Mouse (Mus musculus): ENCODE data around the gene Nid1.

The Nid1 gene

DNA sequence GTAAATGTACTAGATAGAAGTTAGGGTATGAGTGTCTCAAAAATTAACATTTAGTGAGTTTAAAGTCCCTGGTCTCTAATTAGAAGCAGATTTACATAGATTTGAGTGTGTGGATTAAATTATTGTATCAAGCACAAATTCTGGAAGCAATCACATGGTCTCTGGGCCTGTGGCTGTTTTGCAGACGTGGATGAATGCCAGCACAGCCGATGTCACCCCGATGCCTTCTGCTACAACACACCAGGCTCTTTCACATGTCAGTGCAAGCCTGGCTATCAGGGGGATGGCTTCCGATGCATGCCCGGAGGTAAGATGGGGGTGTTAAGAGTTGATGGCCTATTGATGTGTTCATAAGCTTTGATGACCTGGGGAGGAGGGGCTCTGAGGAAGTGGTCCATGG is 52.5 kb downstream of the Nid1 start:
- DNase-seq (ENCODE audit: low read depth, low spot score): no peak

- peak; percentile 27 for DNase-seq (ENCODE audit: low read depth, low spot score)
These were observed 54.8 kb downstream of the Nid1 start for GRCm38 (mm10) chr13:13492151-13492550.

- no peak for DNase-seq (ENCODE audit: low read depth, low spot score)
These were observed 56.2 kb downstream of the Nid1 start for GRCm38 (mm10) chr13:13493517-13493916.

DNA sequence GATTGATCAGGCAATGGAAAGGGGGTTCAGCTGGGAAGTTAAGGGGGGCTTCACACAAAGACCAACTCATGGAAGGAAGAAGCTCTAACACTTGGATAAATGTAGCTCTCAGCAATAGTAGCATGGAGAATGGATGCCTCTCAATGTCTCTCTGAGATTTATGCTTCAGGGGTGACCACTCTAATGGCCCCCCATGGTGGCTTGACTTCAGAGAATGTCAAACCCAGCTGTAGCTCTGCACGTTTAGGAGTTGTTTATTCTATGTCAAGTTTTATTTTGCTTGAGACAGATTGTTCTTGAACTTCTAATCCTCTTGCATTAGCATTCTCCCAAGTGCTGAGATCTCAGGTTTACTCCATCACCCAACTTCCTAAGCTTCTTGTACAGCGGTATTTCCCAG is 60.7 kb downstream of the Nid1 start:
- no peak for DNase-seq (ENCODE audit: low read depth, low spot score)

DNA sequence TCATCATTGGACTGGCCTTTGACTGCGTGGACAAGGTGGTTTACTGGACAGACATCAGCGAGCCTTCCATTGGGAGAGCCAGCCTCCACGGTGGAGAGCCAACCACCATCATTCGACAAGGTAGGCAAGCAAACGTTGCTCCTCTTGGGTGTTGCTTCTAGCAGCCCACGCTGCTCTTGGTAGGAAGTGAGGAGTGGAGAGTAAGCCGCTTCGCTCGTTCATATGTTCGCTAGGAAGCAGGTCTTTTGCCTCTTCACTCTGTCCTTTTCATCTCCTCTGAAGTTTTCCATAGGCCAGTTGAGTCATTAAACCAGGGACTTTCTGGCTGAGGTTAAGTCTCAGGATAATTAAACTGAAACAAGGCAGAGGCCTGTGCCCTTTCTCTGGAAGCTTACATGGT is 65.1 kb downstream of the Nid1 start:
- no peak for DNase-seq (ENCODE audit: low read depth, low spot score)

- DNase-seq (ENCODE audit: low read depth, low spot score): no peak
These were observed 66.5 kb downstream of the Nid1 start for GRCm38 (mm10) chr13:13503695-13504386.

DNA sequence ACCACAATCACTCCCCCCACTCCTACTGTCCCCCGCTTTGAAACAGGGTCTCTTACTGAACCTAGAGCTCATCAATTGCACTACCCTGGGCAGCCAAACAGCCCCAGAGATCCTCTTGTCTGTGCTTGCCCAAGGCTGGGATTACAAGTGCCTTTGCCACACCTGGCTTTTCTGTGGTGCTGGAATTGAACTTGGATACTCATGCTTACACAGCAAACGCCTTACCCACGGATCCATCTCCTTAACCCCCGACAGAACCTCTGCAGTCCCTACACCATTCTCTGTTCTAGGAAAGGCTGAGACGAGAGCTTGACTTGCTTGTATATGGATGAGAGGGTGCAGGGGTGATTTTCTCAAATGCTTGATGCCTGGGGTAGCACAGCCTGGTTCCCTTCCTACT is 67.7 kb downstream of the Nid1 start:
- no peak for DNase-seq (ENCODE audit: low read depth, low spot score)

GRCm38 (mm10) chr13:13506556-13506955 is 69.2 kb downstream of the Nid1 start:
- DNase-seq (ENCODE audit: low read depth, low spot score): no peak

GRCm38 (mm10) chr13:13514861-13515260 is 77.5 kb downstream of the Nid1 start:
- no peak for DNase-seq (ENCODE audit: low read depth, low spot score)

GRCm38 (mm10) chr13:13516376-13517225 is 79.2 kb downstream of the Nid1 start:
- peak; percentile 88 for DNase-seq (ENCODE audit: low read depth, low spot score)

GRCm38 (mm10) chr13:13518114-13518513 is 80.8 kb downstream of the Nid1 start:
- DNase-seq (ENCODE audit: low read depth, low spot score): no peak

DNA sequence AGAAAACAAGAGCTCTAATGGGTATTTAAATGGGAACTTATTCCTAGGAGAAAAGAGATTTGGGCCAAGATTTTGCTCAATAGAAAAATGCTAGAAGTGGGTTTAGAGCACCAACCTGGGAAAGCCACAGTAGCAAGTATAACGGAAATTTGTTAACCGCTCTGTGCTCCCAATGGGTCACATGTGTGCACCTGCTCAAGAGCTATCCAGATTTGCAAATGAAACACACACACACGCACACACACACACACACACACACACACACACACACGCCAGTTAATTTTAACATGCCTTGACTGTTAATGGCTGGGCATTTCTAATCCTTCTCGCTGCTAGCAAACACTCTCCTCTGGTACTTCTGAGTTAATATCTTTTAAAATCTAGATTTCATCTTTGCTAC is 83.1 kb downstream of the Nid1 start:
- peak; percentile 33 for DNase-seq (ENCODE audit: low read depth, low spot score)

GRCm38 (mm10) chr13:13523625-13524584 is 86.6 kb downstream of the Nid1 start:
- DNase-seq (ENCODE audit: low read depth, low spot score): peak; percentile 91

DNA sequence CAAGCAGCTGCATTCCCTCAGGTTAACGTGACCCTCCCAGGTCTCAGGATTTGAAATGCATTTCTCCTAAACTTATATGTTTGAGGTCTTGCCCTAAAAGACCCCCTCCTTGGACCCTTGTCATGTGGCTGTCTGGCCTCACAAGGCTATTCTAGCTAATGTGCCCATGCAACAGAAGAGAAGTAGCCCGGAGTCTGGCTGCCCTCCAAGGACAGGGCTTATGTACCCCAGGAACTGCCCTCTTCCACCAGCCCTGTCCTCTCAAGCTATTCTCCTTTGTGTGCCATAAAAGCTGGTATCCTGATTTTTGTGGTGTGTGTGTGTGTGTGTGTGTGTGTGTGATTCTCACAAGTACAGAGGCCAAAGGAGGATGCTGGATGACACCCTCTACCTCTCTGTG is 87.9 kb downstream of the Nid1 start:
- DNase-seq (ENCODE audit: low read depth, low spot score): no peak

GRCm38 (mm10) chr13:13525877-13526276 is 88.5 kb downstream of the Nid1 start:
- no peak for DNase-seq (ENCODE audit: low read depth, low spot score)

- no peak for DNase-seq (ENCODE audit: low read depth, low spot score)
These were observed 91.8 kb downstream of the Nid1 start for GRCm38 (mm10) chr13:13529115-13529542.

- no peak for DNase-seq (ENCODE audit: low read depth, low spot score)
These were observed 93.6 kb downstream of the Nid1 start for GRCm38 (mm10) chr13:13530913-13531312.

GRCm38 (mm10) chr13:13531923-13532322 is 94.6 kb downstream of the Nid1 start:
- no peak for DNase-seq (ENCODE audit: low read depth, low spot score)

DNA sequence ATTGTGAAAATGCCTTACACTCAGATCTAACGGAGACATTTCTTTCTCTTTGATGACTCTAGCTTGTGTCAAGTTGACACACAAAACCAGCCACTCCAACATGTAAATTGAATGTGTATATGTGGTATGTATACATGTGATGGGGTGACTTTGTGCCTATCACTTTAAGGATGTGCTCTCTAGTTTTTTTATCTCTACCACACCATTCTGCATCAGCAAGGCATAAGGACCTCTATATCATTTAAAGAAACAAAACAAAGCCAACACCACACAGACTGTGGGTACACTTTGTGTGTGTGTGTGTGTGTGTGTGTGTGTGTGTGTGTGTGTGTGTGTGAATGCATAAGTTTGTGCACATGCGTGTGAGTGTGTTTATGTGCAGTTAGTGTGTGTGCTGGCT is 99.2 kb downstream of the Nid1 start:
- no peak for DNase-seq (ENCODE audit: low read depth, low spot score)

DNA sequence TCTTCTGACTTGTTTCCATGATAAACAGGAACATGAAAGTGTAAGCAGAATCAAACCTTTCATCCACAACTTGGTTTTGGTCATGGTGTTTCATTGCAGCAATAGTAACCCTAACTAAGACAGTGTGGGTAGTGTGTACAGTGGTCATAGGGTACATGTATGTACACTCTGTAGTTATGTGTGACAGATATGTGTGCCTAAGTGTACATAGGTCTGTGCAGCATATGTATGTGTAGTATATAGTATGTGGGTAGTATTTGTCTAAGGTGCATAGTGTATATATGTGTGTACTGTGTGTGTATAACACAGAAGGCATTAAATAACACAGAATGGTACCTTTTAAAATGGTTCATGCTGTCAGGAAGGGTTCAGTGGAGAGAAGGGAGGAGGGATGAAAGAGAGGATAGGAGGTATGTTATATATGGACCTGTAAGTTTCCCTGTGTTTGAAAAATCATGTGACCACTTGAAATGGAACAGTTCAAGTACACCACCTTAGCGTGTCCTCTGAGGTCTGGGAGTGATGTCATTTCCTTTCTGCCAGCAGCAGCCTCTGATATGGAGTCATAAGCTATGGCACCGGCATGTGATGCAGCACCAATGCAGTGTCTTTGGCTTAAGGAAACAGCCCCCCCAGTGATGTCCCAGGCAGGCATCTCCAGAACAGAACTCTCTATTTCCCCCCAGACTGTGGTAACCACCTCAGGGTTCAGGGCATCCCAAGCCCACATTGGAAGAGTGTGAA is 100.1 kb downstream of the Nid1 start:
- DNase-seq (ENCODE audit: low read depth, low spot score): no peak
